Mouse (Mus musculus): ENCODE data around the gene Agr2.

The Agr2 gene

DNA sequence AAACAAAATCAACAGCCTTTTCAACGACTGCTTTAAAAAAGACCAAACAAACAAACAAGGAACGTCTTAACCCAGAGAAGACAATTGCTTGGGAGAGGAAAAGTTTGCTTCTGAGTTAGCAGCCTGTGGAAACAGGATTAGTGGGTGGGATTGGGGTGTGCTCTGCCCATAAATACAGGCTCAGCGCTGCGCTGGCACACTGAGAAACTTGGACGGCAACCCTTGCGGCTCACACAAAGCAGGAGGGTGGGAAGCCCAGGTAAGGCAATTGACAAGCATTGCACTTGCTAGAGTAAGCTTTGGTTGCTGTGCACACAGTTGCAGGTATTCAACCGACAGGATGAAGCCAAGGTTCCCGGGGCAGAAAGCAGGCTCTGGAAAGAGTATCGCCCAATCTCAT lies at the start of gene Agr2:
Gene Agr2 (plus strand): TSS at position 197 of the 400 bp plus-strand sequence.
- no peak for DNase-seq

- DNase-seq, result no peak
Observed at GRCm38 (mm10) chr12:35951757-35952156, 41.0 kb upstream of the Agr2 start.

DNA sequence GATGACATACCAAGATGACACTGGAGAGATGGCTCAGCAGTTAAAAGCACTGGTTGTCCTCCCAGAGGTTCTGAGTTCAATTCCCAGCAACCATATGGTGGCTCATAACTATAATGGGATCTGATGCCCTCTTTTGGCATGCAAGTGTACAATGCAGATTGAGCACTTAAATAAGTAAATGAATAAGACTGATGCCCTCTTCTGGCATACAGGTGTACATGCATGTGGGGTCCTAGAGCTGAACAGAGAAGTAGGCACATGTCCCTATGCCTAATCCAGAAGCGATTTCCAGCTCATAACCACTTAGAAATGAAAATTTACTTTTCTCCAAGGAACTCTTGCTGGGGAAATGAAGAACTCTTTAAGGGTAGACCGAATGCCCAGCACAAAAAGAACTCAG lies 35.5 kb upstream of the Agr2 start:
- no peak for DNase-seq

DNA sequence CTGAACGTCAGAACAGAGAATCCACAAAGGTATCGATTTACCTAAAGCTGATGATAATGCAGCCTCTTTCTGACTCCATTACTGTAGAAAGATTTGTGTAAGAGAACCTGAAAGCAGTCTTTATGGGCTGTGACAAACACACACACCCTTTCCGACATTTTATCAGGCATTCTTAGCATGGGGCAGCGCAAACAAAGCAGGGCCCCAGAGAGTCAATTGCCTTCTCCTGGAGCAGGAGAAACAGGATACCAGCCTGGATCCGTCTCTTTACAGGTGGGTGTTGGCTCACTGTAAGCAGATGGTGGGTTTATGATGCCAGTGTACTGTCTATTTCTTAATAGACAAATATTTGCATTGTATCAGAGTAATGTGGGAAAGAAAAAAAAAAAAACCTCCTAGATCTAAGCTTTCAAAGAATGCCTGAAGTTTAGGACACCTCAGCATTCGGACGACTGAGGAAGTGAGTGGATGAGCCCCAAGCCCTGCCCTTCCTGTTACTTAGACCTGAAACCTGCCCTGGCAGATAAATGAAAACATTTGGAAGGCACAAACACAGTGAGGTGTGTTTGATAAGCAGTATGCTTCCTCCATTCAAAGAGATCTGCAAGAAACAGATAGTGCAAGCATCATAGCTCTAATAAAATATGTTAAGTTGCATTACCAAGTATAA lies 26.5 kb upstream of the Agr2 start:
- DNase-seq, result no peak

- DNase-seq, result no peak
Observed at GRCm38 (mm10) chr12:35966768-35967141, 26.0 kb upstream of the Agr2 start.

GRCm38 (mm10) chr12:35975898-35976297 lies 16.8 kb upstream of the Agr2 start:
- no peak for DNase-seq

GRCm38 (mm10) chr12:35977633-35978246 lies 15.0 kb upstream of the Agr2 start:
- no peak for DNase-seq

DNA sequence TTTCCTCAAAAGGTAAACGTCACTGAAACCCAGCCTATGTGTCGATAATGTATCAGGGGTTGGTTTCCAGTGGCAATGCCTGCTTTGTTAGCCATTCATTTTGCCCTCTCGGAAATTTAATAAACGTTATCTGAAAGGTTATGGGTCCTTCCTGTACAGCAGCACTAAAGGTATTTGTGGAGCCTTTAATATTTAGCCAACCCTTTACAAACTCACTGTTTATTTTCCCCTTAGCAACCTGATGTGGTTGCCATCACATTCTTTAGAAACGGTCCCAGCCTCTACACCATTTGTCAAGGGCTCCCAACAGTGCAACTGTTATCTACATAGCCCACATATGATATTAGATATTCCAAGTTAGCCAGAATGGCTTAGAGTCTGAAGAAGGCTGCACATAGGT lies 13.1 kb upstream of the Agr2 start:
- no peak for DNase-seq

- DNase-seq, result no peak
Observed at GRCm38 (mm10) chr12:35981732-35982360, 10.9 kb upstream of the Agr2 start.

- no peak for DNase-seq
Observed at GRCm38 (mm10) chr12:35983472-35983871, 9.2 kb upstream of the Agr2 start.

GRCm38 (mm10) chr12:35984743-35985142 lies 8.0 kb upstream of the Agr2 start:
- no peak for DNase-seq

GRCm38 (mm10) chr12:35993583-35993982 lies 876 bp downstream of the Agr2 start:
- no peak for DNase-seq

- no peak for DNase-seq
Observed at GRCm38 (mm10) chr12:35994098-35994497, 1.4 kb downstream of the Agr2 start.

DNA sequence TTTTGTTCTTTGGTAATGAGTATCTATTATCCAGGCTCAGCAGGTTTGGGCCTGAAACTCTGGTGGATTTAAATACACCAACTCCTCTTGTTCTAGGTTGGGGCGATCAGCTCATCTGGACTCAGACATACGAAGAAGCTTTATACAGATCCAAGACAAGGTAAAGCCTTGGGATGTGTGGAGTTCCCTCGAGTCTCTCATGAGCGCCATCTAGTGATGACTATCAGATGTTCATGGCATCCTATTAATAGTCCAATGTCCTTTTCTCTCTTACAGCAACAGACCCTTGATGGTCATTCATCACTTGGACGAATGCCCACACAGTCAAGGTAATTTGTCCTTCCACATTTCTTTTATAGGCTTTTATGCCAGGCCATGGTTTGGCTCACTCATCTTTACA lies 3.1 kb downstream of the Agr2 start:
- peak in 1 of 2 experiments; percentile 21 for DNase-seq

GRCm38 (mm10) chr12:36004714-36005113 lies 12.0 kb downstream of the Agr2 start:
- DNase-seq, result no peak

- no peak for DNase-seq
Observed at GRCm38 (mm10) chr12:36007581-36007980, 14.9 kb downstream of the Agr2 start.

DNA sequence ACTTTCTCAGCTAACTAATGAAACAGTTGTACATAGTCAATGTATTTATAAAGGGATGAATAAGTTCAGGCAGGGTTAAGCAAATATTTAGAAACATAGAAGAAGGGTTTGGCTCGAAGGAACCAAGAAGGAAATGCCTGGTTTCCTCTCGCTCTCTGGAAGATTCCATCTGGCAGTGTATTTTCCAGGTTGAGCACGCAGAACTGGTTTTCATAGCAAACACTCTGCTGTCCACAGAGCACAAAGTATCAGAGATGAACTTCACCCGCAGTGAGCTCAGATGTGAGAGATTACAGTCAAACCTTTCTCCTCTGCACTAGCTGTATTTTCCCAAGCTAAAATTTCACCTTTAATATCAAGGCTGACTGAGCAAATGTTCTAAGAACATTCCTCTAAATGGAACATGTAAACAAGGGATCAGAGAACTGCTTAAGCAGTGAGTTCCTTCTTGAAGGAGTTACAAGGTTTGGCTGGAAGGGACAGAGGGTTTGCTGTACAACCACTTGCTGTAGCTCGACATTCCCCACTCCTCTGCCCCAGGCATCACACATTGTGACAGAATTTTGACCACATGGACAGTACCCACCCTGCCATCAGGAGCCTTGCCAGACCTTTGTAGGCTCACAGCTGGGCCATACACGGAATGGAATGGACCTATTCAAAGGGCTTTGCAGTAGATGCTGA lies 15.8 kb downstream of the Agr2 start:
- no peak for DNase-seq

DNA sequence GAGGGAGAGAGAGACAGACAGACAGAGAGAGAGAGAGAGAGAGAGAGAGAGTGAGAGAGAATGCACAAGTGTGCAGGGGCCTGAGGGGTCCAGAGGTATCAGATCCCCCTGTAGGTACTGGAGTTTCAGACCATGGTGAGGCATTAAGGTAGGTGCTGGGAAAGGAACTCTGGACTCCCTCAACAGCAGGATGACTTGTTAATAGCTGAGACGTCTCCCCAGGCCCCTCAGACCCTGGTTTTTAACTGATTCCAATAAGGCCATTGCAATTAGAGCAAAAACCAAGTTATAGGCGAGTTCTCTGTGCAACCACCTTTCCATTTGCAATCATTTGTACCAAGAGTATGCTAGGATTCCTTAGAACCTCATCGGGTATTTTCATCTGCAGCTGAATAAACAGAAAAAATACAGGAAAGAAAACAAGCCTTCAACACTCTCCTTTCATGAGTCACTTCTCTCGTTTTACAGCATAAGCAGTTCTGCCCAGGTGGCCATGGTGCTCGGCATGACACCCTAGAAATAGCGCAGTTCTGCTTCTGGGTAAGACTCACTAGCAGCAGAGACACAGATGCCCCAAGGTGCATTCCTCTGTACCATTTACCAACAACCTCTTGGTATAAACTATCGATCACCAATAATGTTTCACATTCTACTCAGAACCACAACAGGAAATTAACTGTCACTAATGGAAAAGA lies 20.7 kb downstream of the Agr2 start:
- DNase-seq, result no peak

GRCm38 (mm10) chr12:36017791-36018190 lies 25.1 kb downstream of the Agr2 start:
- no peak for DNase-seq

DNA sequence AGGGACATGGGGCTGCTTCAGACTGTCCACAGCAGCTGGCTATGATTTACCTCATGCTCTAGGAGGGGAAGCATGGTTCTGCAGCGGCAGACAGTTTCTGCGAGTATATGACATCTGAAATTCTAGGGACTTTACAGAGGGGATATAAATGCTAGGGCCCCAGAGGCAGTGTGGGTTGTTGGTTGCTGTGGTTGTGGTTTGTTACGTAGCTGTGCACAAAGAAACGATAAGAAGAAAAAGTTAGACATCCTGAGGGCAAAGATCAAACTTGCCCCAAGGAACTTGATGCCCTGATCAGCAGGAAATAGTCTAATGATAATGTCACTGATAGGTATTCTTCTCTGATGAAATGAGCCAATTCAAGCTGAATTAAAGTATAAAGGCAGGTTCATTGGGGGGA lies 26.9 kb downstream of the Agr2 start:
- DNase-seq, result no peak

- DNase-seq, result no peak
Observed at GRCm38 (mm10) chr12:36020081-36020480, 27.4 kb downstream of the Agr2 start.

GRCm38 (mm10) chr12:36020710-36021109 lies 28.0 kb downstream of the Agr2 start:
- DNase-seq, result no peak

DNA sequence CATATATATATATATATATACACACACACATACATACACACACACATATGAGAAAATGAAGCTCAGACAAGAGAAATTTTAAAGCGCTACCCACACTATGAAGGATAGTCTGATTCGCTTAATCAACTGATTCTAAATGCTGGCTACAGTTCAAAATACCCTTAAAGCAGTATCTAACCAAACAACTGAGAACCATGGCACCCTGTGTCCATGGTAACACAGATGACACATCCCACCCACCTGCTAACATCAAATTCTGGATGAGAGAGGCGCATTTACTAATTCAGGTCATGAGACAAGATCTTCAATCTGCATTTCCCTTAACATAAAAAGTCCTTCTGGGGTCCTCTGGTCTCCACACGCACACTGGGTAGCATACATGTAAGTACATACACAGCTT lies 33.4 kb downstream of the Agr2 start:
- DNase-seq, result no peak

Measured in cerebellum, postnatal 36 days (tissue).